Mouse (Mus musculus) cerebellum, postnatal 4 days (tissue): ENCODE measurements around the gene Ptpn21.
A peak's percentile ranks its signal among the peaks of the same experiment; 100 is the strongest.

Experiments used
- DNase-seq, 2 experiments: peaks; one replicate each; pipeline ENCODE4 v3.0.0; 2022; ENCODE audit warnings: low spot score in 2 of 2, mixed read lengths in 1 of 2

Ptpn21 gene

DNA sequence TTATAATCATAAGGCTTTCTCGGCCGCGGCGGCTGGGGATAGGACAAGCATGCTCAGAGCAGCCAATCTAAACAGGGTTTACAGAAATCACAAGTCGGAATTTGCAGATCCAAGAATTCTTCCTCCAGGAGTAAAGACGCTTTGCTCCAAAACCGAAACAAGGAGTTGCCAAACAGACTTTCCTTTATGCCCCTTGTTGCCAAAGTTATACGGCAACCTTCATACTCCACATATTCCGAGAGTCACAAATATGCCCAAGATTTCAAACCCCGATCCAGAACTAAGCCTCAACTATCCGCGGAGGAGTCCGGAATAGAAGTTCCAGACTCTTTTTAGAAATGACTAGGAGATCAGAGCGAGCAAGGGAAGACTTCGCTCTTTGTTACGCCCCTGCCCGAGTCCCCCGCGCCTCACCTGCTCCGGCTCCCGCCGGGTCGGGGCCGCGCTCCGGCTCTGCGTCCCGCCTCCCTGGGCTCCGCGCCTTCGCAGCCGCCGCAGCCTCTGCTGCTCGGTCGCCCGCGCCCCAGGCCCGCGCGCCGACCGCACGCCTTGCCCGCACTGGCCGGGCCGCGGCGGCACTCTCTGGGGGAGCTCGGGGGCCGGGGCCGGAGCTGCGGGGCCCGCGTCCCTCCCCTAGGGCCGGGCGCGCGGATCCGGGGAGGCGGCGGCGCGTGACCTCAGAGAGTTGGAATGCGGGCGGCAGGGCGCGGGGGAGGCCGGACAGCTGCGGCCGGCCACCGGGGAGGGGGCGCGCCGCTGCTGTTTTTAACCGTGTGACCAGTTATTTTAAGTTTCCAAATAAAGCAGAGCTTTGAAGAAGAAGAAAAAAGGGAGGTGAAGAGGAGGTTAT lies at the start of gene Ptpn21:
TSS of gene Ptpn21 (minus strand) at position 455 of the 850 bp plus-strand sequence.
- peak in 1 of 2 experiments; percentile 15 for DNase-seq

DNA sequence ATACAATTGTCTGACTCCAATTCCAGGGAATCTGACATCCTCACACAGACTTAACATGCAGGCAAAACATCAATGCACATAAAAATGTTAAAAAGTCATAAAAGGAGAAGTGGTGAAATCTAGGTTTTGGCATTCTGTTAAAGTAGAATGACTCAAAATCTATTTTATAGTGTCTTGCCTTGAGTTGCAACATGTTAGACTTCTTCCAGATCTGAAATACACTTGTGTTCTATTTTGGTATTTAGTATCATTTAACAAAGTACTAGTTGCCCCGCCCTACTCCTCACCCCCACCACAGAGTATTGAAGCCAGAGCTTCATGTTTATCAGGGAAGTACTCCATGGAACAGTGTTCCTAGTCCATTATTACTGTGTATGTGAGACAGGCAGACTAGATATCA lies 47.0 kb upstream of the Ptpn21 start:
- no peak for DNase-seq

DNA sequence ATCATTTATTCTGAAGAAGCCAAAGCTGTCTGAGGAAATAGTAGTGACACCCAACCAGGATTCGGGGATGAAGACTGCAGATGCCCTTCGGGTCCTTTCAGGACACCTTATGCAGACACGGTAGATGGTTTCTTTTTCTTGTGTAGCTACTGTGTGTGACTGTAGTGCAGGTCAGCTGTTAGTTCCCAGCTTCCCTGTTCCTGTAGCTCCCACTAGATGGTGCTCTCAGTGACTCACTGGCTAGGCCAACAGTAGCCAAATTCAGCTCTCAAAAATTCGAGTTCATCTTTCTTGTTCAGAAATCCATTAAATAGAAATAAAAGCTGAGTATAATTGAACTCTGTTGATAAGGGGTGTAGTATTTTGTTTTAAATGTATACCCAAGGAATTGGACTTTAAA lies 41.9 kb upstream of the Ptpn21 start:
- DNase-seq, result peak in 1 of 2 experiments; percentile 20

DNA sequence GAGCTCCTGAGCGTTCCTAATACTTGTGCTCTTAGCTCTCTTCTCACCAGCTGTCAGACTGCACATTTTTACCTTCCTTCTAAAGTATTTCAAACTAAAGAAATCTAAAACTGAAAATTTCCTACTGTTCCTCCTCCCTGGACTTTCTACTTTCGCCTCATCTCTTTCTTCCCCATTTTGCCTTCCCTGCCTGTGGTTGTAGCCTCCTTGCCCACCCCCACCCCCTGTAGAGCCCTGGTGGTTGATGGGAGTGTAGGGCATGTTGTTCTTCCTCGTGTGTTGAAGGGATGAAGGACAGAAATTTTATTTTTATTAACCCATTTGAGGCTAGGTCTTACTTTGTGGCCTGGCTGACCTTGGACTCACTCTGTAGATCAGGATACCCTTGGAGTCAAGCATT lies 40.3 kb upstream of the Ptpn21 start:
- DNase-seq, result no peak

DNA sequence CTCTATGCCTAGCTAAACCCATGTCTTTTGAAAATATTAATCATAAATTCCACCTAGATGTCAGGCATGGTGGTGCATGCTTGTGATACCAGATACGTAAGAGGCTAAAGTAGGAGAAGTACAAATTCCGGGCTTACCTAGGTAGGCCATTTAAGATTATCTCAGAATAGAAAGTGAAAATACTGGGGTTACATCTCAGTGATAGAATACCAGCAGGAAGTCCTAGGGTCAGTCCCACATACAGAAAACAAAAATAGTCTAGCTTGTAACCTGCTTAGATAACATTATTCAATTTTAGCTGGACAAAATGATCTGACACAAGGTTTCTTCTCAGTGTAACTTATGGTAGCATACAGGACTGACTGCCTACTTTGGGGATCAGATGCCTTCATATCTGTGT lies 29.0 kb upstream of the Ptpn21 start:
- DNase-seq, result no peak

- no peak for DNase-seq
Measured at GRCm38 (mm10) chr12:98759700-98760099, 22.5 kb upstream of the Ptpn21 start.

DNA sequence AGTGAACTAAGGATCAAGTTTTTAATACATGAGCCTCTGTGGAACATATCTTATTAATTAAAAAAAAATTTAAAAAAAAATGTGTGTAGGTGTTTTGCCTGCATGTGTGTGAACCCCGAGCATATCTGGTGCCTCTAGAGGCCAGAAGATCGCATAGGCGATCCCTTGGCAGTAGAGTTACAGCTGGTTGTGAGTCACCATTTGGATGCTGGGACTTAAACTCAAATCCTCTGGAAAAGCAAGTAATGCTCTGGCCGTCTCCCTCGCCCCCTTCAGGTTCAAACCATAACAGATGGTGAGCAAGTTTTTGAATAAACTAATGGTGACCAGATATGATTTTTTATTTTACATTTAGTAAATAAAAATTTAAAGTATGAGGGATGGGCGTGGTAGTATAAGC lies 20.4 kb upstream of the Ptpn21 start:
- DNase-seq, result no peak

DNA sequence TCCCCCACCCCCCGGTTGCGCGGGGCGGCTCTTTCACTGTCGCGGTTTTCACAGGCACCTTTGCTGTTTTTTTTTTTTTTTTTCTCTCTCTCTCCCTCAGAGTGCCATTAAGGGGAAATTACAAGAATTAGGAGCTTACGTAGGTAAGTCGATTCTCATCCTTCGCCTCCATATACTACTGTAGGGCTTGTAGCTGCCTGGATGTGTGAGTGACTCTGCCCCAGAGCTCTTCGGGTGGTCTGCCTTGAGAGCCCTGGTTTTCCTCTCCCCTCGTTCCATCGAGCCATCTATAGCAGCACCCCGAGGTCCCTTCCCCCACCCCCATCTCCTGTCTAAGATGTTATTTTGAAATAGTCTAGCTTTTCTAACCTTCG lies 10.2 kb upstream of the Ptpn21 start:
- DNase-seq, result no peak

GRCm38 (mm10) chr12:98746746-98747379 lies 9.7 kb upstream of the Ptpn21 start, which contains the start of gene Zc3h14:
TSS of gene Zc3h14 (plus strand) at chr12:98746964.
- DNase-seq, result peak; percentile 85 to 94

GRCm38 (mm10) chr12:98746131-98746530 lies 8.9 kb upstream of the Ptpn21 start:
- DNase-seq, result no peak

GRCm38 (mm10) chr12:98745626-98746025 lies 8.4 kb upstream of the Ptpn21 start:
- no peak for DNase-seq

- no peak for DNase-seq
Measured at GRCm38 (mm10) chr12:98741011-98741501, 3.9 kb upstream of the Ptpn21 start.

DNA sequence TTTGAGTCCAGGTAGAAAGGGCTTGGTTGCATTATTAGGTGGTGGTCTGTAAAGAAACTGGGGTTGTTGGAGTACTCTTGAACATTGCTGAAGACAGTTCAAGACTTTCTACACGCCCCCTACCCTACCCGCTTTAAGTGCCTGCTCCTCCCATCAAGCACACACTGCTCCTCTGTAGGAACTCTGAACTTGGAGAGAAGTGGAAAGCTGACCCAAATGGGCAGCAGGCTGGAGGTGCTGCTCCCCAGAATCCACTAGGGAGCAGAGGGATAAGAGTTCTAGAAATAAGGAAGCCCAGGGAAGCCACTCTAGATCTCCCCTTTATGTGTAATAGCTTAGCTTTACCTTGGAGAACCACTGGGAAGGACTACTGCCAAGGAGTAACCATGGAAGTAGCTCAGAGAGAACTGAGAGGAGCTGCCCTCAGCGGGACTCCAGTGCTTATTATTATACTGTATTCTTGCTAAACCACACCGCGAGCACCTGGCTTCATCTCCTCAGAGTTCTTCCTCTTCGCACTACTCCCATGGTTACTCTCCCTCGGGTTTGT lies 671 bp upstream of the Ptpn21 start:
- DNase-seq, result no peak

DNA sequence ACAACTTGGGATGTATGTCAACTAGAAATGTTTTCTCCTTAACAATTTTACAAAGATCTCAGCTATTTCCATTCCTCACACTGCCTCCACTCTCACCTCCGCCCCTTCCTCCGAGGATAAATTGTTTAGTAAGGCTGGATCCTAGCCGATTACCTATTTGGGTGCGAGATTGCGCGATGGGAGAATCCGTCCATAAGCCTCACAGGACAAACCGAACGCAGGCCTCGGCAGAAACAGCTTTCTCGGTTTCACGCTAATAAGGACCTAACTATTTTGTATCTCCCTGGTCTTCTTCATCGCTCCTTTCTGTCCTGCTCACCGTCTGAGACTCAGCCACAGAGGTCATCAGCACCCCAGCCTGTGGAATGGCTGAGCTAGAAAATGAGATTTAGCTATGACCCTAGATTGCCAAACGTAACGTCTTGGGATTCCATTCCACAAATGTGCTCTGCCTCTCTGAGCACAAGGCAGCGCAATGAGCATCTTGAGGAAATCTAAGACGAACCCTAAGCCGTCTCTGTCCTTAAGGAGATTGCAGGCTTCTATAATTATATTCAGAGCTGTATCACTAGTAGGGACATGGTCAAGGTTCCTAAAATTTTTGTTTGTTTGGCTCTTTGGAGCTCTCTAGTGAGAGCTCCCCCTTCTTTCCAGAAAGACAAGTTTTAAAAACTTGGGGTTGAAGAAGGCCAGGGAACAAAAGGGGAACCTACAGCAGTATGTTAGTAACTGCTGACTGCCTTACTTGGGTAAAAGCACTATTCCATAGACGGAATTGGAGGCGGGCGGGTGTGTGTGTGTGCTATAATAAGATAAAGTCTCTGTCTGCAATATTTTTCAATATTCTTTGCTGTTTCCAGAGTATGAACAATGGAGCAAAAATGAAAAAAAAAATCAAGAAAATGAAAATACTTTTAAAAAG lies 2.1 kb downstream of the Ptpn21 start:
- no peak for DNase-seq

- peak; percentile 77 to 93 for DNase-seq
Measured at GRCm38 (mm10) chr12:98734246-98734879, 2.8 kb downstream of the Ptpn21 start.

DNA sequence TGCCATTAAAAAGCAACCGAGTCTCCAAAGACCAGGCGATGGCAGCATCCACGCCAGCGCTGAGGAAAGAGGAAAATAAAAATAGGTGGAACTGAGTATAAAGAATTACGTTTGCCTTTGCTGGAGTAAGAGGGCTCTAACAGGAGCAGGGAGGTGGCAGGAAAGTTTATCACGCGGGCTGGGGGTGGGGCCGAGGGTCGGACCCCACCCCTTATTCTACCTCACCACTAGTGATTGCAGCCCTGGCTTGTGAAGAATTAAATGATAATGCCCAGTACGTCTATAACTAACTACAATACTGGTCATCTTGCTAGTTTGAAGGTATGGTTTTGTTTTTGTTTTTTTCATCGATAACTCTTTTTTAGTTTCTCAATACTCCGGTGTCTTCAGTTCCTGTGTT lies 3.4 kb downstream of the Ptpn21 start:
- DNase-seq, result no peak

- no peak for DNase-seq
Measured at GRCm38 (mm10) chr12:98733165-98733564, 4.0 kb downstream of the Ptpn21 start.

DNA sequence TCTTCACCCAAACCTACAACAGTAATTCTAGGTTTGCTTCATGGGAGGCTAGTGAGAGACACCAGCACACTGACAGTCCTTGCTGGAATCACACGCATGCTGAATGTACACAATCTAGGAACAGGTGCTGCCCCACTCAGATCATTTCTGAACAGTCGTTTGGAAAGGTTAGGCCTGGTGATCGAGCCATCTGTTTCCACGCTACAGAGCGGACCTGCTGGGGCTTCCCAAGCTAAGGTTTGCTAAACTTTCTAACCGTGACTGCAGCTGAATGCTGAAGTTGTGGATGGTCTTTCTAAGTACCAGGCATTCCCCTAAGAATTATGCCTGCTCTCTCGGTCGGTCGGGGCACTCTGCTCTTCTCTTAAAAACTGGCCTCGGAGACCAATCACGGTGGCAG lies 6.5 kb downstream of the Ptpn21 start:
- DNase-seq, result no peak

DNA sequence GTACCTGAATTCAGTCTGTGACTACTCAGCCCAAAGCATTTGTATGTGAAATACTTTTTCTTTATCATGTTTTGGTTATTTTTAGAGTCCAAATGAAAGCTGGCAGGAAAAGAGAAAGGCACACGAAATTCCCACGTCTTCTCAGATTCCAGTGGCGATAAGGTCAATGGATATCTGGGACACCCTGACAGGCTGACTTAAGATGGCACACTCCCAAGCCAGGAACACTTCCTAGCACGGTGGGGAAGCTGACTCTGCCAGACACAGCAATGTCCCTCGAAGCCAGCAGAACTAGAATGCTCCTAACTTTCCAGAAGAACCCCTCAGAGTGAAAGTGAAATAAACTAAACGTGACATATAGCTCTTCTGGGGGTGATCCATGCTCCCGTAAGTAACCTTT lies 10.0 kb downstream of the Ptpn21 start:
- DNase-seq, result no peak

- DNase-seq, result no peak
Measured at GRCm38 (mm10) chr12:98726078-98726477, 11.1 kb downstream of the Ptpn21 start.

GRCm38 (mm10) chr12:98724976-98725375 lies 12.2 kb downstream of the Ptpn21 start:
- DNase-seq, result no peak
